Mouse (Mus musculus): ENCODE results near the gene Hoxd3. TPM values are rescaled to one million over a fixed set of nuclear protein-coding genes. Genes with fewer than 3 reads are reported as not detected.

The Hoxd3 gene
- total RNA-seq, 1 experiment: 0.40 TPM

DNA sequence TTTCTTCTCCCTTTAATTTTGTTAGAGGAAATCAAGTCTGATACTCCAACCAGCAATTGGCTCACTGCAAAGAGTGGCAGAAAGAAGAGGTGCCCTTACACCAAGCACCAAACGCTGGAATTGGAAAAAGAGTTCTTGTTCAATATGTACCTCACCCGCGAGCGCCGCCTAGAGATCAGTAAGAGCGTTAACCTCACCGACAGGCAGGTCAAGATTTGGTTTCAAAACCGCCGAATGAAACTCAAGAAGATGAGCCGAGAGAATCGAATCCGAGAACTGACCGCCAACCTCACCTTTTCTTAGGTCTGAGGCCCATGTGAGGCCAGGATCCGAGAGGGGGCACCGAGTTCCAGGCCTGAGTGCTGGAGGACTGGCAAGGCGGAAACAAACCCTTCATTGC is 17.7 kb upstream of the Hoxd3 start:
- peaks cover 0 to 3% of the 10 kb centered on the region in 2 experiments; a peak in 1 of 4 replicates for H3K4me1 ChIP-seq (ENCODE audit: control insufficient read depth in 2 of 2, insufficient read depth in 2 of 2, low read length in 2 of 2, poor library complexity in 1 of 2)
- no peak overlapping the region for H3K9ac ChIP-seq (ENCODE audit: insufficient read depth, low read depth, low read length, poor library complexity, severe bottlenecking)
- no peak overlapping the region for H3K4me3 ChIP-seq (ENCODE audit: insufficient read depth in 1 of 2, low read depth in 1 of 2, low read length in 2 of 2, poor library complexity in 1 of 2, severe bottlenecking in 1 of 2)

DNA sequence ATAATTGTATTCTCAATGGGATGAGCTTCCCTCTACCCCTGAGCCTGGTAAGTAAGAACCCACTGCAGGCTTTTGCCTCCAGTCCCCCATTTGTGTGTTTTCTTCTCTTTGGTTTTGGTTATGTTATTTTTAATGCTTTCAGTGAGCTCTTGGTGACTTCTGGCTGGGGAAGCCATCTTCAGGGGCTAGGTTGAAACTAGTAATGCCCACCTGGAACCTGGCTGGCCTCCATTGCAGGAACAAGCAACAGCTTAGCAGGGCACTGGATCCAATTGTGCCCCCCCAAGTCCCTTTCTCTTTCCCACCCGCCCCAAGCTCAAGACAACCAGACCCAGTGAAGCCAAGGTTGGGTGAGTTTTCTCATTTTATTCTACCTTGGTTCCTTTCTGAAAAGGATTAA is 16.3 kb upstream of the Hoxd3 start:
- Histone ChIP-seq H3K27ac (ENCODE audit: insufficient read depth, low read depth, low read length, poor library complexity, severe bottlenecking) (no peak overlapping the region), H3K9me3 (ENCODE audit: control insufficient read depth, insufficient read depth, low read depth, low read length) (no peaks in the 10 kb centered on the region), H3K9ac (ENCODE audit: insufficient read depth, low read depth, low read length, poor library complexity, severe bottlenecking) (no peak overlapping the region), H3K36me3 (ENCODE audit: control insufficient read depth, insufficient read depth, low read length, poor library complexity, severe bottlenecking) (no peaks in the 10 kb centered on the region), H3K4me3 (ENCODE audit: insufficient read depth in 1 of 2, low read depth in 1 of 2, low read length in 2 of 2, poor library complexity in 1 of 2, severe bottlenecking in 1 of 2) (no peak overlapping the region), H3K4me1 (ENCODE audit: control insufficient read depth in 2 of 2, insufficient read depth in 2 of 2, low read length in 2 of 2, poor library complexity in 1 of 2) (peaks cover 0 to 3% of the 10 kb centered on the region in 2 experiments; a peak in 1 of 4 replicates)
- TF ChIP-seq ZC3H11A (IDR thresholded peaks at IDR 0.05; ENCODE audit: borderline replicate concordance, low read depth, low read length) (no peak), MAFK (IDR thresholded peaks at IDR 0.05; ENCODE audit: insufficient read depth, low read depth, low read length) (no peak), HCFC1 (IDR thresholded peaks at IDR 0.05; ENCODE audit: borderline replicate concordance, insufficient read depth, low read length) (no peak), CHD2 (IDR thresholded peaks at IDR 0.05; ENCODE audit: low read depth, low read length) (no peak), ZNF384 (IDR thresholded peaks at IDR 0.05; ENCODE audit: low read depth, low read length) (no peak)
- DNase-seq (ENCODE audit: low read depth, low spot score): no peak
- in situ Hi-C loops (cut with MboI; ENCODE audit: low sequenced_read_pairs in 2 of 2, unreplicated experiment in 2 of 2): loop anchor here in 1 of 2 experiments (25.0 kb wide), 1 partner anchor 892 kb away; no protein-coding TSS in a partner anchor

More for the DNA sequence above, 17.7 kb upstream of the Hoxd3 start:
- no peak for TF ChIP-seq ZNF384 (IDR thresholded peaks at IDR 0.05; ENCODE audit: low read depth, low read length)
- no peak for TF ChIP-seq ZC3H11A (IDR thresholded peaks at IDR 0.05; ENCODE audit: borderline replicate concordance, low read depth, low read length)
- no peak for TF ChIP-seq HCFC1 (IDR thresholded peaks at IDR 0.05; ENCODE audit: borderline replicate concordance, insufficient read depth, low read length)
- TF ChIP-seq MAFK (IDR thresholded peaks at IDR 0.05; ENCODE audit: insufficient read depth, low read depth, low read length): no peak
- TF ChIP-seq CHD2 (IDR thresholded peaks at IDR 0.05; ENCODE audit: low read depth, low read length): no peak
- Histone ChIP-seq H3K9me3 (ENCODE audit: control insufficient read depth, insufficient read depth, low read depth, low read length) (no peaks in the 10 kb centered on the region), H3K36me3 (ENCODE audit: control insufficient read depth, insufficient read depth, low read length, poor library complexity, severe bottlenecking) (no peaks in the 10 kb centered on the region), H3K27ac (ENCODE audit: insufficient read depth, low read depth, low read length, poor library complexity, severe bottlenecking) (no peak overlapping the region)
- DNase-seq (ENCODE audit: low read depth, low spot score): no peak
- in situ Hi-C loops (cut with MboI; ENCODE audit: low sequenced_read_pairs in 2 of 2, unreplicated experiment in 2 of 2): loop anchor here in 1 of 2 experiments (5.0 to 25.0 kb wide), 2 partner anchors 43 to 893 kb away; no protein-coding TSS in a partner anchor

DNA sequence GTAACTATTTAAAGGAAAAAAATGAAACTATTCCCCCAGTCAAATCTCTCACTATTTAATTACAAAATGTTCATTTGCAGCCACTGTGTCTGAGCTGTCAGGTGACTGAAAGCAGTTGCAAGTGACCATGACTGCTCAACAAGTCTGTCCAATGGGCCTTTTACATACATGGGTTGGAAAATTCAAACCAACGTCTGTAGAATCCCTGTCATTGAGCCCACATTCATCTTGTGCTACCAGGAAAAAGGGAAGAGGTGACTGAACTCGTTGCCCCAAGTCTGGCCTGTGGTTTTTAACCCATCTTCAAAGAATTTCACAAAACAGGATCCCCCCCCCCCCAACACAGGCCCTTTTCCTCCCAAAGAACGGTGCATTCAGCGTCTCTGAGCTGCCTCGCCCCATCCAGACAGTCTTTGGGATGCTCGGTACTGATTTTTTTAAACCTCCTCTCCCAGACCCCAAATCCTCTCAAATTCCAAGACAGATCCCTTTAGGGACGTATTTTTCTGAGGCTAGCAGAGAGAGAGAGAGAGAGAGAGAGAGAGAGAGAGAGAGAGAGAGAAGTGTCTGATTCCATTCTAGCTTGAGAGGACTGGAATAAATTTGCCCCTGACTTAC is 15.8 kb upstream of the Hoxd3 start:
- in situ Hi-C loops (cut with MboI; ENCODE audit: low sequenced_read_pairs in 2 of 2, unreplicated experiment in 2 of 2): loop anchor here in 1 of 2 experiments (25.0 kb wide), 1 partner anchor 891 kb away; no protein-coding TSS in a partner anchor
- Histone ChIP-seq H3K4me1 (ENCODE audit: control insufficient read depth in 2 of 2, insufficient read depth in 2 of 2, low read length in 2 of 2, poor library complexity in 1 of 2) (peaks cover 0 to 3% of the 10 kb centered on the region in 2 experiments; a peak in 1 of 4 replicates), H3K9me3 (ENCODE audit: control insufficient read depth, insufficient read depth, low read depth, low read length) (no peaks in the 10 kb centered on the region), H3K4me3 (ENCODE audit: insufficient read depth in 1 of 2, low read depth in 1 of 2, low read length in 2 of 2, poor library complexity in 1 of 2, severe bottlenecking in 1 of 2) (no peak overlapping the region), H3K36me3 (ENCODE audit: control insufficient read depth, insufficient read depth, low read length, poor library complexity, severe bottlenecking) (no peaks in the 10 kb centered on the region), H3K27ac (ENCODE audit: insufficient read depth, low read depth, low read length, poor library complexity, severe bottlenecking) (no peak overlapping the region), H3K9ac (ENCODE audit: insufficient read depth, low read depth, low read length, poor library complexity, severe bottlenecking) (no peak overlapping the region)
- no peak for TF ChIP-seq CHD2 (IDR thresholded peaks at IDR 0.05; ENCODE audit: low read depth, low read length)
- no peak for TF ChIP-seq HCFC1 (IDR thresholded peaks at IDR 0.05; ENCODE audit: borderline replicate concordance, insufficient read depth, low read length)
- no peak for TF ChIP-seq ZC3H11A (IDR thresholded peaks at IDR 0.05; ENCODE audit: borderline replicate concordance, low read depth, low read length)
- no peak for TF ChIP-seq MAFK (IDR thresholded peaks at IDR 0.05; ENCODE audit: insufficient read depth, low read depth, low read length)
- no peak for DNase-seq (ENCODE audit: low read depth, low spot score)

DNA sequence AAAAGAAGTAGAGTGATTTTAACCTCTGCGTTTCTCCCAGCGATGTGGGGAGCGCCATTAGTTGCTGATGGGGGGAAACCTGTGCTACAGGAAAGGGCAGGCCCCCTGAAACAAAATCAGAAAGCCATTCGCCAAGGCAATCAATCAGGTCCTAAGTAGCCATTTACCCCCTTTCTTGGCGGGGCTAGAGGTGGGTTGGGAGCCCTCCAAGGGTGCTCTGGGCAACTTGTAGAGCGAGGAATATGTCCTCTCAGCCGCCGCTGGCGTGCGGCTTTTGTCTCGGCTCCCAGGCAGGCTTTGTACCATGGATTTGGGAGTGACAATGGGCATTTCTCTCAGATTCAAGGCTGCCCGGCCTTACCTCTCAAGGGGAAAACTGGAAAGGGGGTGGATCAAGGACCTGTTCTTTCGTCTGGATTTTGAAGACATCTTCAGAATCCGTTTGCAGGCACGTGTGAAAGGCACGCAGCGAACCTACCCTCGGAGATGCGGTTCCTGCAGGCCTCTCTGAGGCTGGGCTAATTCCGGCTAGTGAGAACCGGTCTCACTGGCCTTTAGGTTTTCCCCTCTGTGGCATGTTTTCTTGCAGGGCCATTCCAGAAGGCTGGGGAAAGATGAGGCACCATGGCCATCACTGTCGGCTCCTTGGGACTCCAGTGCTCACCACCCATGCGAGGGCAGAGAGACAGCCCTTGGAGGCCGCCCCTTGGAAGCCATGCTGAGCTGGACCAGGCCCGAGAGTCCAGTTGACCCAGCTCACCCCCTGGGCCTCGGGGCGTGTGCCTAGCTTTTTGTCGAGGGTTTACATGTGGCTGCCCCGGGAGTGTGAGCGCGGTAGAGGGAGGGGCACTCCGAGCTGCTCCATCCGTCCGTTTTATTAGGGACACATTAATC is 15.0 kb upstream of the Hoxd3 start:
- DNase-seq (ENCODE audit: low read depth, low spot score): no peak
- H3K36me3 ChIP-seq (ENCODE audit: control insufficient read depth, insufficient read depth, low read length, poor library complexity, severe bottlenecking): no peaks in the 10 kb centered on the region
- H3K4me1 ChIP-seq (ENCODE audit: control insufficient read depth in 2 of 2, insufficient read depth in 2 of 2, low read length in 2 of 2, poor library complexity in 1 of 2): peaks cover 0 to 3% of the 10 kb centered on the region in 2 experiments; a peak in 1 of 4 replicates
- H3K27ac ChIP-seq (ENCODE audit: insufficient read depth, low read depth, low read length, poor library complexity, severe bottlenecking): no peak overlapping the region
- no peak for TF ChIP-seq MAFK (IDR thresholded peaks at IDR 0.05; ENCODE audit: insufficient read depth, low read depth, low read length)
- TF ChIP-seq ZC3H11A (IDR thresholded peaks at IDR 0.05; ENCODE audit: borderline replicate concordance, low read depth, low read length): no peak
- no peak for TF ChIP-seq HCFC1 (IDR thresholded peaks at IDR 0.05; ENCODE audit: borderline replicate concordance, insufficient read depth, low read length)
- no peak for TF ChIP-seq CHD2 (IDR thresholded peaks at IDR 0.05; ENCODE audit: low read depth, low read length)
- TF ChIP-seq ZNF384 (IDR thresholded peaks at IDR 0.05; ENCODE audit: low read depth, low read length): no peak
- no peak overlapping the region for H3K4me3 ChIP-seq (ENCODE audit: insufficient read depth in 1 of 2, low read depth in 1 of 2, low read length in 2 of 2, poor library complexity in 1 of 2, severe bottlenecking in 1 of 2)
- H3K9ac ChIP-seq (ENCODE audit: insufficient read depth, low read depth, low read length, poor library complexity, severe bottlenecking): no peak overlapping the region
- no peaks in the 10 kb centered on the region for H3K9me3 ChIP-seq (ENCODE audit: control insufficient read depth, insufficient read depth, low read depth, low read length)
- in situ Hi-C loops (cut with MboI; ENCODE audit: low sequenced_read_pairs in 2 of 2, unreplicated experiment in 2 of 2): loop anchor here in 1 of 2 experiments (25.0 kb wide), 1 partner anchor 891 kb away; no protein-coding TSS in a partner anchor

Measured in ES-E14 (cell line).